Mouse (Mus musculus) spleen, adult 2 months (tissue): ENCODE data around the gene Nudt6.

Experiments
- CTCF ChIP-seq: fragments of 200-500 bp; IDR thresholded peaks from 2 replicates; pipeline ENCODE4 v1.5.1; 2011; ENCODE audit warnings: mild to moderate bottlenecking, inconsistent platforms; ENCODE audit not compliant: insufficient read depth, insufficient read length, insufficient replicate concordance; ENCODE audit errors: extremely low read depth
- POLR2A ChIP-seq: fragments of 200-500 bp; IDR thresholded peaks from 2 replicates; pipeline ENCODE4 v1.6.1; 2011; ENCODE audit warnings: low read depth, low read length, inconsistent platforms

DNA sequence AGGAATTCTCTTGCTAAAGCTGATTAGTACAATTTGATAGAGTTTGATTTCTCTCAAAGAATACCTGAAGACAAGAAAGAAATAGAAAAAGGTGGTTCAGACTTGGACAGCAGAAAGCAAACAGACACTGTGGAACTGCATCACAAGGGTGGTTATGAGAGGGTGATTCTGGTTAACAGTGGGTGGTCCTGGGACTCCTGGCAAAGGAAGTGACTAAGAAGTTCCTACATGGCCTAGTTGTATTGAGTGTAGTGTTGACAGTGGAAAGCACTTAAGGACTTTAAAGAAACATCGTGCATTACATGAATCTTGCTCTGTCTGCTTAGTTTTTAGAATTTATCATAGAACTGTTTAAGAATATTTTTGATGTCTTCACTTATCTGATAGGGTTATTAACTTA, 36.0 kb upstream of the Nudt6 start:
- TF ChIP-seq POLR2A (no peak), CTCF (no peak)
